Mouse (Mus musculus): ENCODE measurements around the gene Dph2. TPM values are rescaled to one million over a fixed set of nuclear protein-coding genes. Genes with fewer than 3 reads are reported as not detected.

Gene Dph2
- polyA plus RNA-seq, 2 experiments: 5.1 to 6.8 TPM

GRCm38 (mm10) chr4:117921358-117921757 is 29.5 kb upstream of the Dph2 start:
- no peak overlapping the region for H3K27ac ChIP-seq
- H3K4me1 ChIP-seq (replicated peaks; ENCODE audit: control insufficient read depth in 2 of 2, insufficient read depth in 2 of 2, low read length in 1 of 2): peaks cover 1 to 17% of the 10 kb centered on the region in 2 experiments
- ATAC-seq (ENCODE audit: insufficient read depth): no peak
- H3K27me3 ChIP-seq (ENCODE audit: control insufficient read depth, insufficient read depth, low read length): peaks cover 25% of the 10 kb centered on the region
- no peak overlapping the region for H3K4me2 ChIP-seq (ENCODE audit: low read depth)
- no peak overlapping the region for H3K4me3 ChIP-seq (ENCODE audit: insufficient read depth in 1 of 2, low read depth in 2 of 2, low read length in 2 of 2)
- no peaks in the 10 kb centered on the region for H3K9me3 ChIP-seq (ENCODE audit: control insufficient read depth, low read length)
- TF ChIP-seq EP300 (IDR thresholded peaks at IDR 0.05; ENCODE audit: low read depth) (no peak), CTCF (IDR thresholded peaks at IDR 0.05; ENCODE audit: low read depth) (no peak)
- 71% methylated on average over 2 of the region's 2 CpGs for WGBS (ENCODE audit: insufficient replicate concordance)
- no peak overlapping the region for H3K9ac ChIP-seq (replicated peaks)
- DNase-seq (ENCODE audit: low read depth in 3 of 3, low spot score in 3 of 3): no peak
- no peaks in the 10 kb centered on the region for H3K36me3 ChIP-seq (replicated peaks; ENCODE audit: control insufficient read depth, insufficient read depth, low read depth)

- H3K9ac ChIP-seq (replicated peaks): no peak overlapping the region
- no peak overlapping the region for H3K4me3 ChIP-seq (ENCODE audit: insufficient read depth in 1 of 2, low read depth in 2 of 2, low read length in 2 of 2)
- TF ChIP-seq EP300 (IDR thresholded peaks at IDR 0.05; ENCODE audit: low read depth): no peak
- no peak for TF ChIP-seq CTCF (IDR thresholded peaks at IDR 0.05; ENCODE audit: low read depth)
- ATAC-seq (ENCODE audit: insufficient read depth) (no peak), DNase-seq (ENCODE audit: low read depth in 3 of 3, low spot score in 3 of 3) (no peak)
- H3K4me1 ChIP-seq (replicated peaks; ENCODE audit: control insufficient read depth in 2 of 2, insufficient read depth in 2 of 2, low read length in 1 of 2): peaks cover 7 to 17% of the 10 kb centered on the region in 2 experiments
- H3K27ac ChIP-seq: no peak overlapping the region
- no peak overlapping the region for H3K4me2 ChIP-seq (ENCODE audit: low read depth)
- H3K9me3 ChIP-seq (ENCODE audit: control insufficient read depth, low read length): no peaks in the 10 kb centered on the region
- H3K36me3 ChIP-seq (replicated peaks; ENCODE audit: control insufficient read depth, insufficient read depth, low read depth): no peaks in the 10 kb centered on the region
- H3K27me3 ChIP-seq (ENCODE audit: control insufficient read depth, insufficient read depth, low read length): peaks cover under 1% of the 10 kb centered on the region; the same call in 1 of the 2 replicates
- WGBS (ENCODE audit: insufficient replicate concordance): 46% methylated on average over 5 of the region's 5 CpGs
These were observed 26.9 kb upstream of the Dph2 start for GRCm38 (mm10) chr4:117918762-117919161.

- Histone ChIP-seq H3K9me3 (ENCODE audit: control insufficient read depth, low read length) (no peaks in the 10 kb centered on the region), H3K4me2 (ENCODE audit: low read depth) (no peak overlapping the region), H3K27me3 (ENCODE audit: control insufficient read depth, insufficient read depth, low read length) (no peaks in the 10 kb centered on the region), H3K27ac (no peak overlapping the region), H3K4me1 (replicated peaks; ENCODE audit: control insufficient read depth in 2 of 2, insufficient read depth in 2 of 2, low read length in 1 of 2) (peaks cover 11 to 17% of the 10 kb centered on the region in 2 experiments), H3K36me3 (replicated peaks; ENCODE audit: control insufficient read depth, insufficient read depth, low read depth) (no peaks in the 10 kb centered on the region), H3K9ac (replicated peaks) (no peak overlapping the region), H3K4me3 (ENCODE audit: insufficient read depth in 1 of 2, low read depth in 2 of 2, low read length in 2 of 2) (no peak overlapping the region)
- ATAC-seq (ENCODE audit: insufficient read depth) (no peak), DNase-seq (ENCODE audit: low read depth in 3 of 3, low spot score in 3 of 3) (no peak)
- 68% methylated on average over 3 of the region's 3 CpGs for WGBS (ENCODE audit: insufficient replicate concordance)
- no peak for TF ChIP-seq EP300 (IDR thresholded peaks at IDR 0.05; ENCODE audit: low read depth)
- no peak for TF ChIP-seq CTCF (IDR thresholded peaks at IDR 0.05; ENCODE audit: low read depth)
These were observed 26.4 kb upstream of the Dph2 start for GRCm38 (mm10) chr4:117918261-117918660.

- H3K4me2 ChIP-seq (ENCODE audit: low read depth): no peak overlapping the region
- no peak overlapping the region for H3K9ac ChIP-seq (replicated peaks)
- 82% methylated on average over 4 of the region's 4 CpGs for WGBS (ENCODE audit: insufficient replicate concordance)
- TF ChIP-seq CTCF (IDR thresholded peaks at IDR 0.05; ENCODE audit: low read depth): no peak
- no peak for TF ChIP-seq EP300 (IDR thresholded peaks at IDR 0.05; ENCODE audit: low read depth)
- no peaks in the 10 kb centered on the region for H3K27me3 ChIP-seq (ENCODE audit: control insufficient read depth, insufficient read depth, low read length)
- no peak overlapping the region for H3K4me3 ChIP-seq (ENCODE audit: insufficient read depth in 1 of 2, low read depth in 2 of 2, low read length in 2 of 2)
- H3K9me3 ChIP-seq (ENCODE audit: control insufficient read depth, low read length): no peaks in the 10 kb centered on the region
- DNase-seq (ENCODE audit: low read depth in 3 of 3, low spot score in 3 of 3): no peak
- peaks cover 11 to 20% of the 10 kb centered on the region in 2 experiments for H3K4me1 ChIP-seq (replicated peaks; ENCODE audit: control insufficient read depth in 2 of 2, insufficient read depth in 2 of 2, low read length in 1 of 2)
- no peak overlapping the region for H3K27ac ChIP-seq
- no peaks in the 10 kb centered on the region for H3K36me3 ChIP-seq (replicated peaks; ENCODE audit: control insufficient read depth, insufficient read depth, low read depth)
- no peak for ATAC-seq (ENCODE audit: insufficient read depth)
These were observed 26.0 kb upstream of the Dph2 start for GRCm38 (mm10) chr4:117917847-117918246.

DNA sequence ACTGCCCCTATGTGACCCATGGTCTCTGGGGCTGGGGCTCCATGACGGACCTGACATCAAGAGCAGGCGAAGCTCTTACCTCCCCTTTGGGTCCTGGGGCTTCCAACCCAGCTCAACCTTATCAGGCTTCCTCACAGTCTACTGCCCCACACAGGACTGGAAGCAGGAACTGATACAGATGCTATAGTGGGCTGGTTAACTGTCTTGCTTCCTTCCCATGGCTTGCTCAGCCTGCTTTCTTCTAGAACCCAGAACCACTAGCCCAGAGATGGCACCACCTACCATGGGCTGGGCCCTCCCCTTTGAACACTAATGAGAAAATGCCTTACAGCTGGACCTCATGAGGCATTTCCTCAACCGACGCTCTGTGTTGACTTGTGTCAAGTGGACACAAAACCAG is 25.6 kb upstream of the Dph2 start:
- Histone ChIP-seq H3K4me2 (ENCODE audit: low read depth) (no peak overlapping the region), H3K27me3 (ENCODE audit: control insufficient read depth, insufficient read depth, low read length) (no peaks in the 10 kb centered on the region), H3K4me3 (ENCODE audit: insufficient read depth in 1 of 2, low read depth in 2 of 2, low read length in 2 of 2) (no peak overlapping the region), H3K9me3 (ENCODE audit: control insufficient read depth, low read length) (no peaks in the 10 kb centered on the region), H3K36me3 (replicated peaks; ENCODE audit: control insufficient read depth, insufficient read depth, low read depth) (no peaks in the 10 kb centered on the region), H3K9ac (replicated peaks) (0 out of 2 replicates have a peak overlapping the region, but pooled peaks have one; percentile 19), H3K27ac (no peak overlapping the region), H3K4me1 (replicated peaks; ENCODE audit: control insufficient read depth in 2 of 2, insufficient read depth in 2 of 2, low read length in 1 of 2) (peaks cover 11 to 20% of the 10 kb centered on the region in 2 experiments)
- no peak for DNase-seq (ENCODE audit: low read depth in 3 of 3, low spot score in 3 of 3)
- TF ChIP-seq CTCF (IDR thresholded peaks at IDR 0.05; ENCODE audit: low read depth): no peak
- TF ChIP-seq EP300 (IDR thresholded peaks at IDR 0.05; ENCODE audit: low read depth): no peak
- WGBS (ENCODE audit: insufficient replicate concordance): 36% methylated on average over 4 of the region's 4 CpGs
- no peak for ATAC-seq (ENCODE audit: insufficient read depth)
